Mouse (Mus musculus) midbrain, embryonic 10.5 days (tissue): ENCODE measurements around the gene Sez6. TPM values are rescaled to one million over a fixed set of nuclear protein-coding genes. Genes with fewer than 3 reads are reported as not detected.

Experiments used
- DNase-seq: peaks from one replicate; pipeline ENCODE4 v3.0.0-alpha.2; 2017; ENCODE audit warnings: low spot score
- H3K27ac ChIP-seq: fragments of 300-500 bp; sonication (generic); replicated peaks from 2 replicates; pipeline ENCODE4 v1.5.1; 2016; ENCODE audit warnings: mild to moderate bottlenecking
- H3K27me3 ChIP-seq: fragments of 300-500 bp; sonication (generic); 2 replicates; pipeline ENCODE4 v1.6.1; 2016; ENCODE audit warnings: low read depth, mild to moderate bottlenecking; ENCODE audit not compliant: poor library complexity, severe bottlenecking
- H3K36me3 ChIP-seq: fragments of 300-500 bp; sonication (generic); 2 replicates; pipeline ENCODE4 v1.6.1; 2016; ENCODE audit warnings: mild to moderate bottlenecking, moderate library complexity
- H3K4me1 ChIP-seq: fragments of 300-500 bp; sonication (generic); 2 replicates; pipeline ENCODE4 v1.6.1; 2016
- H3K4me3 ChIP-seq: fragments of 300-500 bp; sonication (generic); 2 replicates; pipeline ENCODE4 v1.5.1; 2016; ENCODE audit warnings: mild to moderate bottlenecking, moderate library complexity
- H3K9me3 ChIP-seq: fragments of 300-500 bp; sonication (generic); replicated peaks from 2 replicates; pipeline ENCODE4 v1.6.1; 2016; ENCODE audit warnings: mild to moderate bottlenecking
- WGBS: fragments of 180-500 bp; shearing (Covaris S2); methylation state at CpG from one replicate; pipeline ENCODE4 v1.1.7; 2016; 5-methylcytosine and 5-hydroxymethylcytosine counted together
- polyA plus RNA-seq: library from polyadenylated mRNA; unstranded; fragments of >200 nt; fragmentation: Nextera tagmentation; extraction: Ambion mirVana; gene quantifications from 2 replicates; pipeline ENCODE4 v1.2.1, GENCODE M21; 2016

Gene Sez6
- polyA plus RNA-seq, 1 experiment from 2014 or later, result 3.5 TPM

- 5% methylated on average over 4 of the region's 4 CpGs for WGBS
- no peaks in the 10 kb centered on the region for H3K9me3 ChIP-seq
- H3K27me3 ChIP-seq, result peaks cover 98% of the 10 kb centered on the region
- no peak for DNase-seq
- H3K4me3 ChIP-seq, result no peak overlapping the region
- H3K36me3 ChIP-seq, result no peaks in the 10 kb centered on the region
- H3K27ac ChIP-seq, result no peak overlapping the region
- peaks cover 52% of the 10 kb centered on the region for H3K4me1 ChIP-seq
Observed at GRCm38 (mm10) chr11:77934111-77934521, 3.5 kb downstream of the Sez6 start.

GRCm38 (mm10) chr11:77934568-77935311 lies 4.1 kb downstream of the Sez6 start:
- WGBS, result 47% methylated on average over 5 of the region's 5 CpGs
- no peak overlapping the region for H3K27ac ChIP-seq
- H3K4me1 ChIP-seq, result peaks cover 52% of the 10 kb centered on the region
- H3K4me3 ChIP-seq, result no peak overlapping the region
- DNase-seq, result no peak
- peaks cover 98% of the 10 kb centered on the region for H3K27me3 ChIP-seq
- no peaks in the 10 kb centered on the region for H3K9me3 ChIP-seq
- no peaks in the 10 kb centered on the region for H3K36me3 ChIP-seq

GRCm38 (mm10) chr11:77936846-77937245 lies 6.2 kb downstream of the Sez6 start:
- Histone ChIP-seq H3K9me3 (no peaks in the 10 kb centered on the region), H3K36me3 (no peaks in the 10 kb centered on the region), H3K4me1 (peaks cover 48% of the 10 kb centered on the region), H3K27me3 (peaks cover 99% of the 10 kb centered on the region), H3K4me3 (no peak overlapping the region), H3K27ac (no peak overlapping the region)
- no peak for DNase-seq
- 10% methylated on average over 8 of the region's 8 CpGs for WGBS

- 18% methylated on average over 4 of the region's 4 CpGs for WGBS
- Histone ChIP-seq H3K27me3 (peaks cover 99% of the 10 kb centered on the region), H3K4me1 (peaks cover 48% of the 10 kb centered on the region)
Observed at GRCm38 (mm10) chr11:77937649-77938410, 7.2 kb downstream of the Sez6 start.

GRCm38 (mm10) chr11:77942230-77942629 lies 11.6 kb downstream of the Sez6 start:
- Histone ChIP-seq H3K27me3 (peaks cover 89% of the 10 kb centered on the region), H3K4me1 (peaks cover 40% of the 10 kb centered on the region), H3K36me3 (no peaks in the 10 kb centered on the region), H3K27ac (peak overlapping the region; percentile 69), H3K9me3 (no peaks in the 10 kb centered on the region), H3K4me3 (no peak overlapping the region)
- 27% methylated on average over 5 of the region's 5 CpGs for WGBS
- DNase-seq, result no peak

More at GRCm38 (mm10) chr11:77937649-77938410, 7.2 kb downstream of the Sez6 start:
- Histone ChIP-seq H3K27ac (0 out of 2 replicates have a peak overlapping the region, but pooled peaks have one; percentile 38), H3K4me3 (no peak overlapping the region), H3K9me3 (no peaks in the 10 kb centered on the region), H3K36me3 (no peaks in the 10 kb centered on the region)
- DNase-seq, result no peak

- Histone ChIP-seq H3K4me3 (peak overlapping the region; percentile 32), H3K27ac (peak overlapping the region; percentile 56), H3K4me1 (peaks cover 32% of the 10 kb centered on the region), H3K9me3 (no peaks in the 10 kb centered on the region), H3K27me3 (peaks cover 83% of the 10 kb centered on the region), H3K36me3 (no peaks in the 10 kb centered on the region)
- WGBS, result 5% methylated on average over 9 of the region's 9 CpGs
- peak; percentile 30 for DNase-seq
Observed at GRCm38 (mm10) chr11:77947860-77948259, 17.3 kb downstream of the Sez6 start.

- no peak for DNase-seq
- peaks cover 93% of the 10 kb centered on the region for H3K27me3 ChIP-seq
- WGBS, result 34% methylated on average over 12 of the region's 12 CpGs
- H3K9me3 ChIP-seq, result no peaks in the 10 kb centered on the region
- no peak overlapping the region for H3K4me3 ChIP-seq
- H3K36me3 ChIP-seq, result no peaks in the 10 kb centered on the region
- H3K27ac ChIP-seq, result no peak overlapping the region
- H3K4me1 ChIP-seq, result peaks cover 24% of the 10 kb centered on the region
Observed at GRCm38 (mm10) chr11:77950125-77950685, 19.6 kb downstream of the Sez6 start.

GRCm38 (mm10) chr11:77950797-77951228 lies 20.2 kb downstream of the Sez6 start:
- no peak overlapping the region for H3K4me3 ChIP-seq
- 75% methylated on average over 5 of the region's 5 CpGs for WGBS
- no peaks in the 10 kb centered on the region for H3K9me3 ChIP-seq
- DNase-seq, result no peak
- H3K4me1 ChIP-seq, result peaks cover 24% of the 10 kb centered on the region
- no peaks in the 10 kb centered on the region for H3K36me3 ChIP-seq
- H3K27ac ChIP-seq, result no peak overlapping the region
- peaks cover 91% of the 10 kb centered on the region for H3K27me3 ChIP-seq

- H3K4me1 ChIP-seq, result peaks cover 4% of the 10 kb centered on the region; the same call in 1 of the 2 replicates
- no peaks in the 10 kb centered on the region for H3K9me3 ChIP-seq
- peaks cover 92% of the 10 kb centered on the region for H3K27me3 ChIP-seq
- H3K36me3 ChIP-seq, result no peaks in the 10 kb centered on the region
- peak; percentile 39 for DNase-seq
- no peak overlapping the region for H3K4me3 ChIP-seq
- H3K27ac ChIP-seq, result no peak overlapping the region
- WGBS, result 51% methylated on average over 9 of the region's 9 CpGs
Observed at GRCm38 (mm10) chr11:77953671-77954070, 23.1 kb downstream of the Sez6 start.

- 78% methylated on average over 3 of the region's 3 CpGs for WGBS
- no peak overlapping the region for H3K27ac ChIP-seq
Observed at GRCm38 (mm10) chr11:77956428-77956827, 25.8 kb downstream of the Sez6 start.

GRCm38 (mm10) chr11:77958268-77958667 lies 27.7 kb downstream of the Sez6 start:
- peaks cover 96% of the 10 kb centered on the region for H3K27me3 ChIP-seq

More at GRCm38 (mm10) chr11:77956428-77956827, 25.8 kb downstream of the Sez6 start:
- Histone ChIP-seq H3K36me3 (no peaks in the 10 kb centered on the region), H3K27me3 (peaks cover 96% of the 10 kb centered on the region), H3K4me3 (no peak overlapping the region), H3K9me3 (no peaks in the 10 kb centered on the region), H3K4me1 (peaks cover 24% of the 10 kb centered on the region)
- DNase-seq, result no peak

GRCm38 (mm10) chr11:77958932-77959331 lies 28.3 kb downstream of the Sez6 start:
- H3K27me3 ChIP-seq, result peaks cover 89% of the 10 kb centered on the region
- H3K4me3 ChIP-seq, result no peak overlapping the region
- DNase-seq, result no peak
- 76% methylated on average over 9 of the region's 9 CpGs for WGBS
- H3K36me3 ChIP-seq, result no peaks in the 10 kb centered on the region
- H3K9me3 ChIP-seq, result no peaks in the 10 kb centered on the region
- H3K4me1 ChIP-seq, result peaks cover 24% of the 10 kb centered on the region
- peak overlapping the region; percentile 43; the same call in 1 of the 2 replicates for H3K27ac ChIP-seq

More at GRCm38 (mm10) chr11:77958268-77958667, 27.7 kb downstream of the Sez6 start:
- H3K27ac ChIP-seq, result no peak overlapping the region
- H3K36me3 ChIP-seq, result no peaks in the 10 kb centered on the region
- no peaks in the 10 kb centered on the region for H3K9me3 ChIP-seq
- H3K4me3 ChIP-seq, result no peak overlapping the region
- WGBS, result 95% methylated on average over 2 of the region's 2 CpGs
- DNase-seq, result no peak
- peaks cover 24% of the 10 kb centered on the region for H3K4me1 ChIP-seq
